Mouse (Mus musculus): Measurements from ENCODE around the gene Rab13. TPM values are rescaled to one million over a fixed set of nuclear protein-coding genes. Genes with fewer than 3 reads are reported as not detected.

Rab13 gene
- polyA plus RNA-seq, 1 experiment from 2014 or later = 38.9 TPM

DNA sequence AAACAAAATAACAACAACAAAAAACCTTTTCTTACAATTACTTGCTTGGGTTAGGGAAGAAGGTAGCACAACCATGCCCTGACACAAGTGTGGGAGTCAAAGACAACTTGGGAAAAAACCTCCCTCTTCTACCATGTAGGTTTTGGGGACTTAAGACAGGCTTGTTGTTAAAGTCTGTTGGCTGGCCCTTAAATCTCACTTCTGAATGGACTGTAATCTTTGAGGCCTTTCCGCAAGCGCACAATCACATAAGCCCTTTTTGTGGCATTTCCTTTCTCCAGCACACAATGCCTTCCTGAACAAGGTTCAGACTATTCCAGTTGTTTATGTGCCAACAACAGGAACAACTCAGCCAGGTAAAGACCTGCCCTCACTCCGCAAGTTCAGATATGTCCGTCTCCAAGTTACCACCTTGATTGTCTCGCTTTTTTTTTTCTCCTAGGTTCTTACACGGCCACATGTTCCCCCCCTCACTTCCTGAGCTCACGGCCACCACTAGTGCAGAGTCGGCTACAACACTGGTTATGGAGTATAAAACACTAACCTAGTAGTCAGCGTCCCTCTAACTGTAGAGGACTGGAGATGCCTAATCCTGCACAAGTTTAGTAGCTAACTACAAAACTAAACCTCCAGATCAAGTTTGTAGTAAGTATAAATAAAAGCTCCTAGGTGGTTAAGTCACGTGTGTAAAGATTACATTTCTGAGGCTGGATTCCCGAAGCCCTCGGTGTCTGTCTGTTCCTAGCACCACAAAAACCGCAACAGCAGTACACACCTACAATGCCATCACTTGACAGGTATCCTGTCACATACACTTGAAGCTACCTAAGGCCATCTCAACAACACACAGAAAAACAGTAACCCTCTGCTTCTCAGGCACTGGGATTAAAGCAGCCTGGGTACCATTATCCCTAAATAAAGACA is 1.8 kb upstream of the Rab13 start:
- Histone ChIP-seq H3K36me3 (peaks cover 51% of the 10 kb centered on the region), H3K9me3 (no peaks in the 10 kb centered on the region), H3K4me1 (peaks cover 29% of the 10 kb centered on the region), H3K9ac (peak overlapping the region; percentile 94), H3K27ac (no peak overlapping the region; the same call in 1 of the 2 replicates), H3K4me2 (peak overlapping the region; percentile 93), H3K27me3 (no peaks in the 10 kb centered on the region), H3K4me3 (peak overlapping the region; percentile 85)
- WGBS = 69% methylated on average over 13 of the region's 13 CpGs
- ATAC-seq (ENCODE audit: insufficient number of reproducible peaks, insufficient read depth, low FRiP score, low TSS enrichment, low read depth) = no peak

DNA sequence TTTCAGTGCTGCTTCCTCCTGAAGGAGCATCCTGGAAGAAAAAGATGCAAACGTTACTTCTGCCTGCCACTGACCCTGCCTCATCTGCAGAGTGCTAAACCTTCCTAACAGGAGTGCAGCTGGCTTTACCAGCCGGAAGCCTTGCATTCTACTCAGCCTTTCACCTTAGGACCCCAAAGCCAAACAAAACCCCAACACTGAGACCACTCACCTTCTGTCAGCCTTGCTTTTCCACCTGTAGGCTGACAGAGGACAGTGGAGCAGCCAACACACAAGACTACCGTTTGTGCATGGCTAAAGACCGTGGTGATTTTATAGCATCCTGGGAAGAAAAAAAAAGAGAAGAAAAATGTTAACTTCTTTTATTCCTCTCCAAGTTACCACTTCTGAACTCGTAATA is 772 bp upstream of the Rab13 start:
- Histone ChIP-seq H3K9me3 (no peaks in the 10 kb centered on the region), H3K4me1 (peaks cover 29% of the 10 kb centered on the region), H3K36me3 (peaks cover 48% of the 10 kb centered on the region), H3K27ac (peak overlapping the region; percentile 90; the same call in 1 of the 2 replicates), H3K9ac (peak overlapping the region; percentile 94), H3K27me3 (no peaks in the 10 kb centered on the region), H3K4me3 (peak overlapping the region; percentile 85), H3K4me2 (peak overlapping the region; percentile 93)
- WGBS = 12% methylated on average over 5 of the region's 5 CpGs
- no peak for ATAC-seq (ENCODE audit: insufficient number of reproducible peaks, insufficient read depth, low FRiP score, low TSS enrichment, low read depth)

GRCm38 (mm10) chr3:90213956-90214684 is 625 bp downstream of the Rab13 start:
- 10% methylated on average over 12 of the region's 12 CpGs for WGBS
- ATAC-seq (ENCODE audit: insufficient number of reproducible peaks, insufficient read depth, low FRiP score, low TSS enrichment, low read depth) = no peak
- peaks cover 29% of the 10 kb centered on the region for H3K4me1 ChIP-seq
- no peaks in the 10 kb centered on the region for H3K27me3 ChIP-seq
- H3K9ac ChIP-seq = peak overlapping the region; percentile 94
- H3K9me3 ChIP-seq = no peaks in the 10 kb centered on the region
- peak overlapping the region; percentile 85 for H3K4me3 ChIP-seq
- H3K4me2 ChIP-seq = peak overlapping the region; percentile 93
- H3K36me3 ChIP-seq = peaks cover 34% of the 10 kb centered on the region
- peak overlapping the region; percentile 62; the same call in 1 of the 2 replicates for H3K27ac ChIP-seq

GRCm38 (mm10) chr3:90215825-90216380 is 2.4 kb downstream of the Rab13 start:
- Histone ChIP-seq H3K9ac (no peak overlapping the region), H3K9me3 (no peaks in the 10 kb centered on the region), H3K4me3 (no peak overlapping the region), H3K4me2 (no peak overlapping the region), H3K4me1 (peaks cover 22% of the 10 kb centered on the region), H3K36me3 (peaks cover 17% of the 10 kb centered on the region), H3K27ac (no peak overlapping the region), H3K27me3 (no peaks in the 10 kb centered on the region)
- no peak for ATAC-seq (ENCODE audit: insufficient number of reproducible peaks, insufficient read depth, low FRiP score, low TSS enrichment, low read depth)
- WGBS = 36% methylated on average over 1 of the region's 1 CpGs

DNA sequence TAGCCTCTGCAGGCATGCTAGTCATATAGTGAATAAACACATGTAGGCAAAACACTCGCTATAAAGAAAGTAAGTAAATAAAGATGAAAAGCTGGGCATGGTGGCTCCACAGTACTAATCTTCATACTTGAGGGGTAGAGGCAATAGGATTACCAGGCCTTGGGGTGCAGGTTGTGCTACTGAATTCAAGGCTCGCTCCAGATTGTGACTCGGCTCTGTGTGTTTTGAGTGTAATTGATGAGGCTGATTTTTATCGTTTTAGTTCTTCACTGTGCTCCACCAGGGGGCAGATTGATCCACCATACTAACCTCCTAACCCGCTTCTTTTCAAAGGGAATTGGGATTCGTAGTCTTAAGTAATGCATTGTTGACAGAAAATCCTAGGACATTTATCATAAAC is 6.6 kb downstream of the Rab13 start:
- no peak for ATAC-seq (ENCODE audit: insufficient number of reproducible peaks, insufficient read depth, low FRiP score, low TSS enrichment, low read depth)
- no peaks in the 10 kb centered on the region for H3K9me3 ChIP-seq

GRCm38 (mm10) chr3:90220531-90220951 is 7.0 kb downstream of the Rab13 start:
- Histone ChIP-seq H3K9ac (peak overlapping the region; percentile 69), H3K9me3 (no peaks in the 10 kb centered on the region), H3K4me1 (peaks cover 11% of the 10 kb centered on the region), H3K4me2 (peak overlapping the region; percentile 77), H3K27ac (peak overlapping the region; percentile 80), H3K36me3 (peaks cover 25% of the 10 kb centered on the region), H3K27me3 (no peaks in the 10 kb centered on the region), H3K4me3 (peak overlapping the region; percentile 51)
- peak; percentile 75 for ATAC-seq (ENCODE audit: insufficient number of reproducible peaks, insufficient read depth, low FRiP score, low TSS enrichment, low read depth)
- WGBS = under 1% methylated on average over 20 of the region's 20 CpGs

More for the DNA sequence above, 6.6 kb downstream of the Rab13 start:
- Histone ChIP-seq H3K4me3 (peak overlapping the region; percentile 51), H3K9ac (peak overlapping the region; percentile 69), H3K4me2 (peak overlapping the region; percentile 77), H3K27ac (peak overlapping the region; percentile 80), H3K27me3 (no peaks in the 10 kb centered on the region), H3K4me1 (peaks cover 11% of the 10 kb centered on the region), H3K36me3 (peaks cover 20% of the 10 kb centered on the region)
- WGBS = 10% methylated on average over 6 of the region's 6 CpGs

DNA sequence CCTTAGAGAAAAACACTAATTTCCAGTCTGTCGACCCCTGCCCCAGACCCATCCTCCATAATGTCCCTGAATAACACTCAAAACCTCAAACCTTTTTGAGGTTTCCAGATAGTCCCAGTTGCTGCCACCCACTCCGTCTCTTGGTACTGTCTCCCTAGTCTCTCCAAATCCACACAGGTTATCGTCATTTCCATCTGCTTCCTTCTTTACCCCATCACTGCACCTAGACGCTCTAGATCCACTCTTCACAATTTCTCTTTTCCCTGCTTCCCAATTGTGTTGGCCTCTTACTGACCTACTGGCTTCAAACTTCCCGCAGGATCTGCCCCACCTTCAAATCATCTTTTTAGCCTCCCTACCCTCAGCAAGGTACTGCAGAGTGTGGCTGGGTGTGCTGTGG is 7.6 kb downstream of the Rab13 start:
- Histone ChIP-seq H3K9me3 (no peaks in the 10 kb centered on the region), H3K4me2 (peak overlapping the region; percentile 77), H3K4me3 (peak overlapping the region; percentile 51), H3K27ac (0 out of 2 replicates have a peak overlapping the region, but pooled peaks have one; percentile 80), H3K36me3 (peaks cover 31% of the 10 kb centered on the region), H3K4me1 (peaks cover 11% of the 10 kb centered on the region), H3K9ac (peak overlapping the region; percentile 69), H3K27me3 (no peaks in the 10 kb centered on the region)
- WGBS = 20% methylated on average over 5 of the region's 5 CpGs
- no peak for ATAC-seq (ENCODE audit: insufficient number of reproducible peaks, insufficient read depth, low FRiP score, low TSS enrichment, low read depth)

DNA sequence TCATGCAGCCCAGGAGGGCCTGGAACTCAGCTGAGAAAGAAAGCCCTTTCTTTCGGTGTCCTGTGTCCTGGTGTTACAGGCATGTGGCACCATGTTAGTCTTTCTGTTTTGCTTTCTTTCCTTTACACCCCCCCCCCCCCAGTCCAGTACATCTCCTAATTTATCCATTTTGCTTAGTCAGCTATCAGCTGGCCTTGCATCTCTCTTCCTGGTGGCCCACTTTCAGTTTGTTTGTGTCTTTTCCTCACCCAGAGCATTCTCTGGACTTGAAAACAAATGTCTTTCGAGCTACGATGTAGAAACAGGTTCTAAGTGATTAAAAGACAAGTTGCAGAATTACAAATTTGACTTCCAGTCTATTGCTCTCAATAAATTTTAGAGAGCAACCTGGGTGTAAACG is 9.0 kb downstream of the Rab13 start:
- Histone ChIP-seq H3K9me3 (no peaks in the 10 kb centered on the region), H3K27ac (no peak overlapping the region), H3K9ac (no peak overlapping the region), H3K4me2 (peak overlapping the region; percentile 77; the same call in 1 of the 2 replicates), H3K27me3 (no peaks in the 10 kb centered on the region), H3K36me3 (peaks cover 32% of the 10 kb centered on the region), H3K4me3 (no peak overlapping the region), H3K4me1 (peaks cover 11% of the 10 kb centered on the region)
- WGBS = 91% methylated on average over 4 of the region's 4 CpGs
- ATAC-seq (ENCODE audit: insufficient number of reproducible peaks, insufficient read depth, low FRiP score, low TSS enrichment, low read depth) = no peak

GRCm38 (mm10) chr3:90222941-90223340 is 9.4 kb downstream of the Rab13 start:
- Histone ChIP-seq H3K4me1 (peaks cover 11% of the 10 kb centered on the region), H3K9me3 (no peaks in the 10 kb centered on the region), H3K27me3 (no peaks in the 10 kb centered on the region), H3K4me2 (no peak overlapping the region), H3K27ac (no peak overlapping the region), H3K4me3 (no peak overlapping the region), H3K9ac (no peak overlapping the region), H3K36me3 (peaks cover 32% of the 10 kb centered on the region)
- WGBS = 75% methylated on average over 3 of the region's 3 CpGs
- ATAC-seq (ENCODE audit: insufficient number of reproducible peaks, insufficient read depth, low FRiP score, low TSS enrichment, low read depth) = no peak

DNA sequence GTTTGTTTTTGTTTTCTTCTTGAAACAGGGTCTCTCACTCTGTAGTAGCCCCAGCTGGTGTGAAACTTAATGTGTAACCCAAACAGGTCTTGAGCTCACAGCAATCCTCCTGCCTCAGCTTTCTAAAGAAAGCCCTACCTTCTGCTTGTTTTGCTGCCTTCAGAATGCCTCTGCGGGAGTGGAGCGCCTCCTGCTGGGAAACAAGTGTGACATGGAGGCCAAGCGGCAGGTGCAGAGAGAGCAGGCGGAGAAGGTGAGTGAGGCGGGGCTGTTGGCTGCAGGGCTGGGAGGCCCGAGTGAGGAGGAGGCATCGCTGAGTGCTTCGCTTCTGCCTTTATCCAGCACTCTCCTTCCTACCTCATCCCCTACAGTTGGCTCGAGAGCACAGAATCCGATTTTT is 10.8 kb downstream of the Rab13 start:
- no peak overlapping the region for H3K27ac ChIP-seq
- no peak overlapping the region for H3K4me2 ChIP-seq
- peaks cover 11% of the 10 kb centered on the region for H3K4me1 ChIP-seq
- 83% methylated on average over 10 of the region's 10 CpGs for WGBS
- no peak overlapping the region for H3K4me3 ChIP-seq
- no peak for ATAC-seq (ENCODE audit: insufficient number of reproducible peaks, insufficient read depth, low FRiP score, low TSS enrichment, low read depth)
- no peaks in the 10 kb centered on the region for H3K9me3 ChIP-seq
- H3K36me3 ChIP-seq = peaks cover 32% of the 10 kb centered on the region
- no peaks in the 10 kb centered on the region for H3K27me3 ChIP-seq
- no peak overlapping the region for H3K9ac ChIP-seq

DNA sequence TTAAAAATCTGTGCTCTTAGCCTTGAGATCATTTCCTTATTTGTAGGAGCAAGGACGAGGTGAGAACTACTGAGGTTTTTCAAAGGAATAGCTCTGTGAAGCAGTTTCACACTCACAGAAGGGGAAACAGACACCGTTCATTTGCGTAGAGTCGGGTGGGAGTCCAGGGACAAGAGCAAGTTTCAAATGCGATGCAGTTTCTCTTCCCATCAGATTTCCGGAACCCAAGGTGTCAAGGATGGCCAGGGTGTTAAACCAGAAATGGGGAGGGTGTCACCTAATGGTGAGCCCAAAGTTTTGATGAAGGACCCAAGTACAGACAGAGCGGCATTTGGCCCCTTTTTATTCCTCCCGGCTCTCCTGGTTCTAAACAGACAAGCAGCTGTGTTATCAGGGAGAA is 17.6 kb downstream of the Rab13 start:
- ATAC-seq (ENCODE audit: insufficient number of reproducible peaks, insufficient read depth, low FRiP score, low TSS enrichment, low read depth) = no peak
- no peak overlapping the region; the same call in 1 of the 2 replicates for H3K27ac ChIP-seq
- H3K9me3 ChIP-seq = no peaks in the 10 kb centered on the region
- peak overlapping the region; percentile 87 for H3K4me3 ChIP-seq
- H3K4me1 ChIP-seq = peaks cover 8% of the 10 kb centered on the region
- WGBS = 14% methylated on average over 8 of the region's 8 CpGs
- H3K9ac ChIP-seq = peak overlapping the region; percentile 89
- H3K4me2 ChIP-seq = peak overlapping the region; percentile 81
- H3K36me3 ChIP-seq = peaks cover 32% of the 10 kb centered on the region
- no peaks in the 10 kb centered on the region for H3K27me3 ChIP-seq
